Mouse (Mus musculus): Measurements from ENCODE around the gene Slc25a44. TPM values are rescaled to one million over a fixed set of nuclear protein-coding genes. Genes with fewer than 3 reads are reported as not detected.
"Not testable (repeated sequence)": the region's sequence is repeated elsewhere in the genome, so short reads cannot be mapped to it uniquely, and the experiment has no call there.

Gene Slc25a44
- polyA plus RNA-seq, 1 experiment from 2014 or later, result 17.9 TPM

DNA sequence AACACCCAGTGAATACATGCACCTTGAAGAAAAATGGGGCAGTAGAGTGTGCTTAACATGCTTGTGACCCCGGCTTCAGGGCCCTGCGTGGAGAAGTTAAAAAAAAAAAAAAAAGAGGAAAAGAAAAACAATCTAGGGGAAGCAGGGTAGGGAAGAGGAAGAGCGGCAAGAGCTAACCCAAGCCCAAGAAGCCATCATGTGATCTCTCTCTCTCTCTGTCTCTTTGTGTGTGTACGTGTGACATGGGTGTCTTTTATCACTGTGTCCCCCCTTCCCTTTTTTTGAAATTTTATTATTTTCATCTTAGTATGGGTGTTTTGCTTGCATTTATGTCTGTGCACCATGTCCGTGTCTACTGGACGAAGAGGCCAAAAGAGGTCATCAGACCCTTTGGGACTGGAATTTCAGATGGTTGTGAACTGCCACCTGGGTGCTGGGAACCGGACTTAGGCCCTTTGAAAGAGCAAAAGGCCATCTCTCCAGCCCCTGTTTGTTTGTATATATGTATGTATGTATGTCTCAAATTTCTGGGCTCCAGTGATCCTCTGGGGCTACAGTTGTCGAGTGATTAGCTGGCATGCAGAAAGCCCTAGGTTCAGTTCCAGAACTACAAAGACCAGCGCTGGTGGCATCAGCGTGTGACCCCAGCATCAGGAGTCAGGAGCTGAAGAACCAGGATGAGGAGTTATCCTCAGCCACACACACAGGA is 21.3 kb downstream of the Slc25a44 start:
- 94% methylated on average over 10 of the region's 10 CpGs for WGBS
- Histone ChIP-seq H3K36me3 (replicated peaks) (peaks cover 52% of the 10 kb centered on the region), H3K4me3 (no peak overlapping the region), H3K27ac (no peak overlapping the region), H3K9me3 (no peaks in the 10 kb centered on the region; the same call in 1 of the 2 replicates), H3K27me3 (ENCODE audit: poor library complexity, severe bottlenecking) (no peaks in the 10 kb centered on the region), H3K4me1 (peaks cover 20% of the 10 kb centered on the region)
- no peak for DNase-seq (ENCODE audit: extremely low spot score, low spot score)

DNA sequence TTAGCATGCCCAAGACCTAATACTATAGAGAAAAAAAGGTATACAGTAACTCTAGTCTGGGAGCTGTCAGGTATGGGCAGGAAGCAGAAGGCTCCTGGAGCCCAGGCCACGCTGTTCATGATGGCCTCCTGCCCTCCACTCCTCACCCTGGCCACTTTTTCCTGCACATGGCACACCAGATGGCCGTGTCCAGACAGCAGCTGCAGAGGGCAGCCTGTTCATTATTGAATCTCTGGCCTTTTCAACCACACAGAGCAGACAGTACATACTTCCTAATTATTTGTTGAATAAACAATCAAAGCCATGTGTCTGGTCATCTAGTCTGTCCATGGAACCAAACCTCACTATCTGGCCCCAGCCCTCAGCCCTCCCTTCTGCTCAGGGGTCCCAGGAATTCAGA is 26.3 kb downstream of the Slc25a44 start:
- no peak for DNase-seq (ENCODE audit: extremely low spot score, low spot score)
- no peak overlapping the region for H3K27ac ChIP-seq
- no peaks in the 10 kb centered on the region for H3K27me3 ChIP-seq (ENCODE audit: poor library complexity, severe bottlenecking)
- peaks cover 91% of the 10 kb centered on the region for H3K36me3 ChIP-seq (replicated peaks)
- H3K4me3 ChIP-seq, result no peak overlapping the region
- 85% methylated on average over 2 of the region's 2 CpGs for WGBS
- H3K9me3 ChIP-seq, result no peaks in the 10 kb centered on the region
- no peaks in the 10 kb centered on the region for H3K4me1 ChIP-seq

DNA sequence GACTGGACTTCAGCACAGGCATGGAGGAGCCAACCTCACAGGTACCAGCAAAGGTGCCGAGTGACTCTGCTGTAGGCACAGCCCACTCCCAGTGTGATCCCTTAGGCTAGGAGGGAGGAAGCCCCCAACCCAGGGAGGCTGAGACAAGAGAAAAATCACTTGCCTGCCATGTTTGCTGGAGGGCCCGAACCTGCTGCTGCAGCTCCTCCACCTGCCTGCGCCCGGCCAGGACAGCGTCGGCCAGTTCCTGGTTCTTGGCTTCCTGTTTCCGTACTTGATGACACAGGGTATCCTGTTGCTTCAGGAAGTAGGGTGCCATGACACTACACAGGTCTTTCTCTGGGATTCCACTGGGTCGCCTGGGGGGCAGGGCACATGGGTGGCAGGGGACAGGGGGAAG is 29.2 kb downstream of the Slc25a44 start:
- 92% methylated on average over 8 of the region's 8 CpGs for WGBS
- no peaks in the 10 kb centered on the region for H3K9me3 ChIP-seq
- no peaks in the 10 kb centered on the region for H3K27me3 ChIP-seq (ENCODE audit: poor library complexity, severe bottlenecking)
- no peak for DNase-seq (ENCODE audit: extremely low spot score, low spot score)
- H3K4me1 ChIP-seq, result no peaks in the 10 kb centered on the region
- H3K36me3 ChIP-seq (replicated peaks), result peaks cover 89% of the 10 kb centered on the region
- H3K27ac ChIP-seq, result no peak overlapping the region
- H3K4me3 ChIP-seq, result no peak overlapping the region

DNA sequence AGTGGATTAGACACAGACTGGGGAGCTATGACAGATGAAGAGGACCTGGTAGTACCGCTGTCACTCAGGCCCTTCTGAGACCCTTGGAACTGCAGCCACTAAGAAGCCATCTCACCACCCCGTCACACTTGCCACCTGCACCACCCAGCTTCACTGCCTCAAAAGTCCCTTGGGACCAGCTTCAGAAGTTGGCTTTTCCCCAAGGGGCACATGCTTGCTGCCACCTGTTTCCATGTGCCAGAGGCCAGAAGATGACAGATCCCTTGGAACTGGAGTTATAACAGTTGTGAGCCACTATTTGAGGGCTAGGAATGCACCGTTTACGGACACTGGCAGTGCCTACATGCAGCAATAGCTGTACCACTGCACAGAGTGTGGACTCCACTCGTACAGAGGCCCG is 29.7 kb downstream of the Slc25a44 start:
- WGBS, result 96% methylated on average over 6 of the region's 6 CpGs
- no peaks in the 10 kb centered on the region for H3K9me3 ChIP-seq
- no peaks in the 10 kb centered on the region for H3K27me3 ChIP-seq (ENCODE audit: poor library complexity, severe bottlenecking)
- H3K4me1 ChIP-seq, result no peaks in the 10 kb centered on the region
- DNase-seq (ENCODE audit: extremely low spot score, low spot score), result no peak
- H3K4me3 ChIP-seq, result no peak overlapping the region
- no peak overlapping the region for H3K27ac ChIP-seq
- H3K36me3 ChIP-seq (replicated peaks), result peaks cover 89% of the 10 kb centered on the region

DNA sequence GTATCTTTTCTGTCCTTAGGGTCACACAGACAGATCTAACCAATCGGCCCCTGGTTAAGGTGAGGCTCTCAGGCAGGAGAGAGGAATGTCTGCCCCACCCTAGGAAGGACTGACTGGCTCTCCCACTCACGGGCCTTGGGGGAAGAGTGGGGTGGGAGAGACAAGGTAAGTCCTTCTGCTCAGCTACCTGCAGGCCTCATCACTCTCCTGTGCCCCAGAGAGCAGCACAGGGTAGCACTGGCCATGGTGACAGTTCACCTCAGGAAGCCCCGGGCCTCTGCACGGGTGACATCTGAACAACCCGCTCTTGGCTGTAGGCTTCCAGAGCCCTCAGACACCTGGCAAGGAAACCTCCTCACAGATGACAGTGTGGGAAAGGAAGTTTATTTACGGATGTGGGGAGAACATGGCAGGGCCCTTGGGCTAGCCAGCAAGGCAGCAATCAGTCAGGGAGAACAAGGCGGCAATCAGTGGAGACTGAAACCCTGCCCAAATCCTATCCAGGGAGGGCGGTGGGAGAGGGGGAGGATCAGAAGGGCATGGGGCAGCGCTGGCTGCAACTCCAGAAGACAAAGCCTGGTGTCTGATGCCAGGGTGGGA is 31.1 kb downstream of the Slc25a44 start:
- no peak for DNase-seq (ENCODE audit: extremely low spot score, low spot score)
- Histone ChIP-seq H3K9me3 (no peaks in the 10 kb centered on the region), H3K36me3 (replicated peaks) (peaks cover 84% of the 10 kb centered on the region), H3K27me3 (ENCODE audit: poor library complexity, severe bottlenecking) (no peaks in the 10 kb centered on the region), H3K4me1 (no peaks in the 10 kb centered on the region), H3K4me3 (no peak overlapping the region), H3K27ac (no peak overlapping the region)
- WGBS, result 90% methylated on average over 9 of the region's 9 CpGs

DNA sequence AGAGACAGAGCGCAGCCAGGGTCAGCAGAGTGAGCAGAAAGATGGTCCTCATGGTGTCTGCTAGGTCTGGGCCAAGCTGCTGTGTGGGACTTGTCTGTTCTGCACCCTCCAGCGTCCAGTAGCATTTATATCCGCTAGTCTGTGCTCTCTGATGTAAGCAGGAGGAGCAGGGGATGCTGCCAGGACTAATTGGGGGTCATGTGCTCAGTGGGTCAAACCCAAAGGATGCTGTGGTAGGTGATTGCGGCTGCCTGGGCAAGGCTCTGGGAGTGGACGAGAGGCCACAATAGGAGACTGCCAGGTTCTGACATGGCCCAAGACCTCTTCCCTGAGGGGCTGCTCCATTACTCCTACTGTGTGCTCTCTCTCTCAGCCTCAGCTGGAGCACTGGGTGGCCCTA is 40.6 kb downstream of the Slc25a44 start, which contains the start of gene Bglap:
Bglap (minus strand) TSS at position 101 of the 400 bp plus-strand sequence.
- no peaks in the 10 kb centered on the region for H3K27me3 ChIP-seq (ENCODE audit: poor library complexity, severe bottlenecking)
- H3K36me3 ChIP-seq (replicated peaks), result no peaks in the 10 kb centered on the region; the same call in 1 of the 2 replicates
- H3K9me3 ChIP-seq, result no peaks in the 10 kb centered on the region
- 81% methylated on average over 5 of the region's 5 CpGs for WGBS
- peaks cover 21% of the 10 kb centered on the region for H3K4me1 ChIP-seq
- DNase-seq (ENCODE audit: extremely low spot score, low spot score), result no peak
- no peak within 1 kb of the TSS for H3K27ac ChIP-seq
- no peak within 1 kb of the TSS for H3K4me3 ChIP-seq

DNA sequence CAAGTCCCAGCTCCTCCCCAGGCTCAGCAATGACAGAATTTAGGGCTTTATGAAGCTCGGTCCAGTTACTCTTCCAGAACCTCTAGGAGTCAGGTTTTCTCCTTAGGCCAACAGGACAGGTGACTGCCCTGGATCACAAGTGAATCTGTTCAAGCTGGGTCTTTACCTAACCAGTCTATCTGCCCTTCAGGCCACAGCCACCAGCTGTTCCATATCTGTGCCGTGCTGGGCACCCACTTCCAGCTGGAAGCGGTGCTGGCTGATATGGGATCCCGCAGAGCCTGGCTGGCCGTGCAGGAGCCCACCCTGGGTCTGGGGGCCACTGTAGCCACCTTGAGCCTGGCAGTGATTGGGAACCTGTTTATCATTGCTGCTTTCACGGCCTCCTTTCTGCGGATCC is 42.6 kb downstream of the Slc25a44 start:
- Histone ChIP-seq H3K4me1 (peaks cover 21% of the 10 kb centered on the region), H3K27ac (0 out of 2 replicates have a peak overlapping the region, but pooled peaks have one; percentile 81), H3K4me3 (peak overlapping the region; percentile 45; the same call in 1 of the 2 replicates)
- H3K27me3 ChIP-seq (ENCODE audit: poor library complexity, severe bottlenecking); H3K36me3 ChIP-seq (replicated peaks); H3K9me3 ChIP-seq; DNase-seq (ENCODE audit: extremely low spot score, low spot score): not testable (repeated sequence)
- WGBS, result 37% methylated on average over 2 of the region's 7 CpGs

DNA sequence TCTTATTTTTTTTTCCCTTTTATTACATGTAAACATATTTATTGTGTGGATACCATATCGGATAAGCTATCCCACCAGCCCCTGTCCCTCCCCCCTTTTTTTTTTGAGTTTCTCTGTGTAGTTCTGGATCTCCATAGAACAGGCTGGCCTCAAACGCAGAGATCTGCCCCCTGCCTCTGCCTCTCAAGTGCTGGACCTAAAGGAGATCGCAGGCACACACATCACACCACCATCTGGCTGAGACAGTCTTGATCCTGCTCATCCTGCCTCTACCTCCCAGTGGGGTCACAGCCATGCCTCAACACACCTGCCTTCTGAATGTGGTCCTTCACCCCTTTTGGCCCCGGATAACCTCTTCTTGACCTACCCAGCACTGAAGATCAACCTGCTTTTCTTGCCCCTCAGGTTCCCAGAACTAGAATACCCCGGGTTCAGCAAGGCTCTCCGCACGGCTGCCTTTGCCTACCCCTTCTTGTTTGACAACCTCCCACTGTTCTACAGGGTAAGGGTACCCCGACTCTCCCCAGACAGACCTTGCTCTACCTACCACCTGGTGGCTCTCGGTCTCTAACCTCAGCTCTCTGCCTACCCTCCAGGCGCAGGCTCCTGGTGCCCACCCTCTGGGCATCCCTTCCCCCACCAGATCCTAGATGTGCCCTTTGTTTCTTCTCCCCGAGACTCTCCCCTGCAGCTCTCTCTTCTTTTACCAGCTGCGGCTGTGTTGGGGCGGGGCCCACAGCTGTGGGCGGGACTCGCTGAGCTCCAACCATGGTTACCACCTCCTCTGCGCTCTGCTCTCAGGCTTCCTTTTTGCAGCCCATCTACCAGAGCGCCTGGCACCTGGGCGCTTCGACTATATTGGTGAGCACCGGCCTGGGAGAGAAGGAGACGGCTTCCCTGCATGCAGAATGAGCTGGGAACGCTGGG is 43.3 kb downstream of the Slc25a44 start:
- Histone ChIP-seq H3K27ac (peak overlapping the region; percentile 81), H3K4me3 (peak overlapping the region; percentile 45), H3K4me1 (peaks cover 25% of the 10 kb centered on the region)
- not testable (repeated sequence) for H3K36me3 ChIP-seq (replicated peaks); H3K27me3 ChIP-seq (ENCODE audit: poor library complexity, severe bottlenecking); H3K9me3 ChIP-seq
- peak; percentile 51 for DNase-seq (ENCODE audit: extremely low spot score, low spot score)
- WGBS, result 5% methylated on average over 22 of the region's 22 CpGs

DNA sequence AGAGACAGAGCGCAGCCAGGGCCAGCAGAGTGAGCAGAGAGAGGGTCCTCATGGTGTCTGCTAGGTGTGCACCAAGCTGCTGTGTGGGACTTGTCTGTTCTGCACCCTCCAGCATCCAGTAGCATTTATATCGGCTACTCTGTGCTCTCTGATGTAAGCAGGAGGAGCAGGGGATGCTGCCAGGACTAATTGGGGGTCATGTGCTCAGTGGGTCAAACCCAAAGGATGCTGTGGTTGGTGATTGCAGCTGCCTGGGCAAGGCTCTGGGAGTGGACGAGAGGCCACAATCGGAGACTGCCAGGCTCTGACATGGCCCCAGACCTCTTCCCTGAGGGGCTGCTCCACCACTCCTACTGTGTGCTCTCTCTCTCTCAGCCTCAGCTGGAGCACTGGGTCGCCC is 46.3 kb downstream of the Slc25a44 start, which contains the start of gene Bglap2:
Bglap2 (minus strand) TSS at position 101 of the 400 bp plus-strand sequence.
- H3K27ac ChIP-seq; H3K27me3 ChIP-seq (ENCODE audit: poor library complexity, severe bottlenecking); DNase-seq (ENCODE audit: extremely low spot score, low spot score); H3K9me3 ChIP-seq; H3K4me3 ChIP-seq; H3K36me3 ChIP-seq (replicated peaks): not testable (repeated sequence)
- peaks cover 28% of the 10 kb centered on the region for H3K4me1 ChIP-seq
- WGBS, result 76% methylated on average over 5 of the region's 5 CpGs

DNA sequence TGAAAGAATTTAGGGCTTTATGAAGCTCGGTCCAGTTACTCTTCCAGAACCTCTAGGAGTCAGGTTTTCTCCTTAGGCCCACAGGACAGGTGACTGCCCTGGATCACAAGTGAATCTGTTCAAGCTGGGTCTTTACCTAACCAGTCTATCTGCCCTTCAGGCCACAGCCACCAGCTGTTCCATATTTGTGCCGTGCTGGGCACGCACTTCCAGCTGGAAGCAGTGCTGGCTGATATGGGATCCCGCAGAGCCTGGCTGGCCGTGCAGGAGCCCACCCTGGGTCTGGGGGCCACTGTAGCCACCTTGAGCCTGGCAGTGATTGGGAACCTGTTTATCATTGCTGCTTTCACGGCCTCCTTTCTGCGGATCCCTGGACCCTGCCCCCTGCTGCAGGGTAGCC is 48.3 kb downstream of the Slc25a44 start:
- Histone ChIP-seq H3K4me3 (peak overlapping the region; percentile 36; the same call in 1 of the 2 replicates), H3K27ac (peak overlapping the region; percentile 78), H3K4me1 (peaks cover 20% of the 10 kb centered on the region)
- not testable (repeated sequence) for H3K9me3 ChIP-seq; DNase-seq (ENCODE audit: extremely low spot score, low spot score); H3K27me3 ChIP-seq (ENCODE audit: poor library complexity, severe bottlenecking); H3K36me3 ChIP-seq (replicated peaks)
- 26% methylated on average over 6 of the region's 7 CpGs for WGBS

DNA sequence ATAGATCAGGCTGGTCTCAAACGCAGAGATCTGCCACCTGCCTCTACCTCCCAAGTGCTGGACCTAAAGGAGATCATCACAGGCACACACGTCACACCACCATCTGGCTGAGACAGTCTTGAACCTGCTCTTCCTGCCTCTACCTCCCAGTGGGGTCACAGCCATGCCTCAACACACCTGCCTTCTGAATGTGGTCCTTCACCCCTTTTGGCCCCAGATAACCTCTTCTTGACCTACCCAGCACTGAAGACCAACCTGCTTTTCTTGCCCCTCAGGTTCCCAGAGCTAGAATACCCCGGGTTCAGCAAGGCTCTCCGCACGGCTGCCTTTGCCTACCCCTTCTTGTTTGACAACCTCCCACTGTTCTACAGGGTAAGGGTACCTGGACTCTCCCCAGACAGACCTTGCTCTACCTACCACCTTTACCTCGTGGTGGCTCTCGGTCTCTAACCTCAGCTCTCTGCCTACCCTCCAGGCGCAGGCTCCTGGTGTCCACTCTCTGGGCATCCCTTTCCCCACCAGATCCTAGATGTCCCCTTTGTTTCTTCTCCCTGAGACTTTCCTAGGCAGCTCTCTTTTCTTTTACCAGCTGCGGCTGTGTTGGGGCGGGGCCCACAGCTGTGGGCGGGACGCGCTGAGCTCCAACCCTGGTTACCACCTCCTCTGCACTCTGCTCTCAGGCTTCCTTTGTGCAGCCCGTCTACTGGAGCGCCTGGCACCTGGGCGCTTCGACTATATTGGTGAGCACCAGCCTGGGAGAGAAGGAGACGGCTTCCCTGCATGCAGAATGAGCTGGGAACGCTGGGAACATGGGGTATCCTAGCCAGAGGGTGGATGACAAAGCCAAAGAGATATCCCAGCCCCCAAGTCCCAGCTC is 49.0 kb downstream of the Slc25a44 start:
- H3K27ac ChIP-seq, result peak overlapping the region; percentile 78

DNA sequence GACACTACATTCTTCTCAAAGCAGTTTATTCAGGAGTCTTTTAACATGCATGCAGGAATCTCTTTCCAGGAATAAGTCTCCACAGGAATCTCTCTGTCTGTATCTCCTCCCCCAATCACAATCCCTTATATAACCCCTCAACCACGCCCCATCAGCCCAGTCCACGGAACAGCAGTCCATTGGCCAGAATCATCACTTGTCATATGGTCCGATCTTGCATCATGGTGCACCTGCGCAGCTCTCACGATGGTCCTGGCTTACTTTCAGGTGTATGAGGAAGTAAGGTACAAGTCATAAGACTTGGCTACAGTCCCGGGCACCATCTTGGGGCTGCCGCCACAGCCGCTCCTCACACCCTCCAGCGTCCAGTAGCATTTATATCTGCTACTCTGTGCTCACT is 52.3 kb downstream of the Slc25a44 start, which contains the start of gene Bglap3:
Bglap3 (minus strand) TSS at position 101 of the 400 bp plus-strand sequence.
- H3K27me3 ChIP-seq (ENCODE audit: poor library complexity, severe bottlenecking); H3K36me3 ChIP-seq (replicated peaks); H3K27ac ChIP-seq; H3K4me3 ChIP-seq; DNase-seq (ENCODE audit: extremely low spot score, low spot score): not testable (repeated sequence)
- Histone ChIP-seq H3K4me1 (peaks cover 15% of the 10 kb centered on the region), H3K9me3 (peaks cover 16% of the 10 kb centered on the region)
- WGBS, result 92% methylated on average over 9 of the region's 9 CpGs

More for the DNA sequence above, 49.0 kb downstream of the Slc25a44 start:
- 9% methylated on average over 18 of the region's 19 CpGs for WGBS
- DNase-seq (ENCODE audit: extremely low spot score, low spot score), result peak; percentile 61
- H3K27me3 ChIP-seq (ENCODE audit: poor library complexity, severe bottlenecking); H3K9me3 ChIP-seq; H3K36me3 ChIP-seq (replicated peaks): not testable (repeated sequence)
- Histone ChIP-seq H3K4me1 (peaks cover 15% of the 10 kb centered on the region), H3K4me3 (peak overlapping the region; percentile 36)
